Mouse (Mus musculus) frontal cortex, postnatal 14 days (tissue): ENCODE data around the gene Atad3a.
"Not testable (repeated sequence)": the region's sequence is repeated elsewhere in the genome, so short reads cannot be mapped to it uniquely, and the experiment has no call there.

Experiments
- DNase-seq, 2 experiments: peaks; one replicate each; pipeline ENCODE4 v3.0.0; 2022; ENCODE audit warnings: low spot score in 2 of 2

Gene Atad3a

GRCm38 (mm10) chr4:155760613-155761355 lies at the start of gene Atad3a:
TSS of gene Atad3a (minus strand) at chr4:155761093.
- DNase-seq: peak; percentile 95 to 97

DNA sequence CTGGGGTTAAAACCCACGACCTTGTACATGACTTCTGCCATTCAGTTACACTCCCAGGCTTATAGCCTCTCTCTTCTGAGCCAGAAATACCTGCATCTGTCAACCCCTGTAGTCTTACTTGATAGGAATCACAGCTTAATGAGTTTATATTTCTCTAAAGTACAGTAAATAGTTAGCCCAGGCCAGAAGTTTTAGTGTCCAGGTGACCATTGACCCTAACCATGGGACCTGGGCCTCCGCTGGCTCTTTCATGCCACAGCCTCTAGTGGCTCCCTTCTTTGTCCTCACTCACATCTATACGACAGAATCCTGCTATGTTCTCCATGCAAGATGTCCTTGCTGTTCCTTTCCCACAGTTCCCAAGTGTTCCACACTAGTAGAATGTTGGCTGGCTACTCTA lies 46.9 kb upstream of the Atad3a start:
- no peak for DNase-seq

DNA sequence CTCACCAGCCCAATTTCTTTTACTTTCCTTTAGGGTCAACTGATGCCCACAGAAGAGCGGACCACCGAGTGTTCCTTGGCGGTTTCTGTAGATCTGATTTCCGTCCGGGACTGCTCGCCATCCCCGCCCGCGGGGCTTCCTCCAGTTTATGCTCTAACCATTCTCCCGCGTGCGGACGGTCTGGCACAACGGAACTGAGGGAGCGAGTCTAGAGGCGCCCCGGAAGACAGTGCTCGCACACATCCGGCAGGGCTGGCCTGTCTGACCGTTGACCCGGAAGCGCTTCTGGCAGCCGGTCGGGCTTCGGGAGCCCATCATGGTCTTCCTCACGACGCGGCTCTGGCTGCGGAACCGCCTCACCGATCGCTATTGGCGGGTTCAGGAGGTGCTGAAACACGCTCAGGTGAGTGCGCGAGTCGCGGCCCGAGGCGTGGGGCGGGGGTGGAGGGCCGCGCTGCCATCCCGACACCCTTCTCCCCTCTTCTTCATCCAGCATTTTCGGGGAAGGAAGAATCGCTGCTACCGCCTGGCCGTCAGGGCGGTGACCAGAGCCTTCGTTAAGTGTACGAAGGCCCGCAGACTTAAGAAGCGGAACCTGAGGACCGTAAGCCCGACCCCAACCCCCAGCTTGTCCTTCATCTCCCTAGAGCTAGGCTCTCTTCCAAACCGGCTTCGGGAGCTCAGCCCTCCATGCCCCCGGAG lies 42.6 kb upstream of the Atad3a start:
- peak; percentile 91 to 97 for DNase-seq

DNA sequence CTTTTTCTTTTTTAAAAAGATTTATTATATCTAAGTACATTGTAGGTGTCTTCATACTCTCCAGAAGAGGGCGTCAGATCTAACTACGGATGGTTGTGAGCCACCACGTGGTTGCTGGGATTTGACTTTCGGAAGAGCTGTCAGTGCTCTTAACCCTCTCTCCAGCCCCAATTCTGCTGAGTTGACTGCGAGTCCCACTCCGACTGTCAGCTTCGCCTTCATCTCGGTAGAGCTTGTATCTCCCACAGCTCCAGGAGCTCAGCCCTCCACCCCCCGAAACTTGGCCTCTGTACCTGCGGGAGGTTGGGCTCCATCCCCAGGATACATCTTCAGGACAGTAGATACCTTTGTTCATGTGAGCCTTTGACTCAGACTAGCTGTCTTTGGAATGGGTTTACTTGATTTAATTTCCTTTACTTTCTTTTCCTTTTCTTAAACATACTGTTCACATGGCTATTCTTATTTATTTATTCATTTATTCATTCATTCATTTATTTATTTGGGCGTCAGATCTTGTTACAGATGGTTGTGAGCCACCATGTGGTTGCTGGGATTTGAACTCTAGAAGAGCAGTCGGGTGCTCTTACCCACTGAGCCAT lies 41.9 kb upstream of the Atad3a start, which contains the start of gene Mrpl20:
Gene Mrpl20, plus strand, starts transcription at position 138 of the 599 bp plus-strand sequence.
- DNase-seq: no peak

DNA sequence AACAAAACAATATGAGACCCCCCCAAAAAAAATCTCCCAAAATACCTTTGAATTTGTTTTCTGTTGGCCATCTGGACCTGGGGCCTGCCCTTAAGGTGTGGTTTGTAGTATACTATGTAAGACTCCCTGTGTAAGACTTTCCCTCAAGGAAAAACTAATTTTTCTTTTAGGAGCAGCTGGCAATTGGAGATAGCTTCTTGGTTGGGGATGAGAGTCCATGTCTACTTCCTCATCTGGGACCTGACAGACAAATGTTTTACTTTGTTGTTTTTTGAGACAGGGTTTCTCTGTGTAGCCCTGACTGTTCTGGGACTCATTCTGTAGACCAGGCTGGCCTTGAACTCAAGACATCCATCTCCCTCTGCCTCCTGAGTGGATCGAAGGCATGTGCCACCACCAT lies 41.2 kb upstream of the Atad3a start:
- DNase-seq: no peak

- DNase-seq: no peak
Observed at GRCm38 (mm10) chr4:155793730-155794129, 32.8 kb upstream of the Atad3a start.

DNA sequence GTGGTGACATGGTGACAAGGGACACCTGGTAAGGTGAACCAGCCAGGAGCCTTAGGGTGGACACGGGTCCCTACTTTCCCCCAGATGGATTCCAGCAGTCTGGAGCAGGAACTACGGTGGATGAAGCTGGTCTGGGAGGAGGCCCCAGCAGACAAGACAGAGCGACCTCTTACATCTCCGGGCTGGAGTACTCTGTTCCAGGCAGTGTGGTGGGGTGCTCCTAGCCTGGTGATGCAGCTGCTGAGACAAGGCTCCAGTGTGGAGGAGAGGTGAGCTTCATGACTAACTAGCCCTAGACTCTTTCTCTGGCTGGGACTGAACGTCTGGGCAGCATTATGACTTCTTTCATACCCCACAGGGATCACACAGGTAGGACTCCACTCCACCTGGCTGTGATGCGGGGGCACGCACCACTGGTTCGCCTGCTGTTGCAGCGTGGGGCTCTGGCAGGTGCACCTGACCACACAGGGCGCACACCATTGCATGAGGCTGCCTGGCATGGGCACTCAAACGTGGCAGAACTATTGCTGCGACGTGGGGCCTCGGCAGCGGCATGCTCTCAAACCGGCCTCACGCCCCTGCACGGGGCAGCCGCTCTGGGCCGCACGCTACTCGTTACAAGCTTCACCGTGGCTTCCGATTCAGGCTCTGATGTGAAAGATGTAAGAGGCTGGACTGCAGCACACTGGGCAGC lies 30.5 kb upstream of the Atad3a start:
- no peak for DNase-seq

- DNase-seq: no peak
Observed at GRCm38 (mm10) chr4:155790650-155791161, 29.8 kb upstream of the Atad3a start.

GRCm38 (mm10) chr4:155790021-155790489 lies 29.2 kb upstream of the Atad3a start, which contains the start of gene Ankrd65:
TSS of gene Ankrd65 (plus strand) at chr4:155790439.
- no peak for DNase-seq

GRCm38 (mm10) chr4:155788833-155789232 lies 27.9 kb upstream of the Atad3a start:
- not testable (repeated sequence) for DNase-seq

DNA sequence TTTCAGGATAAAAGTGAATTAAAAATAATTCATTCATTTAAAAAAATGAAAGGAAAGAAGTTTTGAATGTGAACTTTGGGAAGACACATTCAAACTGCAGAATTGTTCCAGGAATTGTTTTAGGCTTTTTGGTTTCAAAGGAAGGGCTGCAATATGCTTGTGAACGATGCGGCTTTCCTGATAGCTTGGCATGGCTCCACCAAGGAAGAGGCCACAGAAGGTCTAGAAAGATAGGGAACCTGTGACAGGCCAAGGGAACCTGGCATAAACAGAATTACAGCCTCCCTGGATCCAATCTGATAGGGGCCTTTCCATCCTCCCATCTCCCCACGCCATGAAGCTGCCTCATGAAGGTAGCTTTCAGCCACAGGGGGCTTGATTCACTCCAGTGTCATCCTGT lies 27.4 kb upstream of the Atad3a start:
- DNase-seq: no peak

DNA sequence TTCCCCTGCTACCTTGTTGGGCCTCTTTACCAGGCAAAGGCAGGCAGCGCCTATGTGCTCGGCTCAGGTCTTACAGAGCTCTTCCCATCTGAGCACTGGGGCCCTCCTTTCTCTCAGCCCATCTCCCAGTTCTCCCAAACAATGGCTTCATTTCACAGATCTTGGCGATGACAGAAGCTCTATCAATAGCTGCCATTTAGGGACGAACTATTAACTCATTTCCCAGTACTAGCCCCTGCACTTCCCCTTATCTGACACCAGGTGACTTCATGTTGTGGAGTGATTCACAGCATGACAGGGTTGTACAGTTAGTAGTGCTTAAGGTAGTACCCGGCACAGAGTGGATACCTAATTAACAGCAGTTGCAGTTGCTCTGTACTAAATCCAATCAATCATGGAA lies 24.9 kb upstream of the Atad3a start, which contains the start of gene Tmem88b:
Gene Tmem88b, minus strand, starts transcription at position 56 of the 400 bp plus-strand sequence.
- no peak for DNase-seq

DNA sequence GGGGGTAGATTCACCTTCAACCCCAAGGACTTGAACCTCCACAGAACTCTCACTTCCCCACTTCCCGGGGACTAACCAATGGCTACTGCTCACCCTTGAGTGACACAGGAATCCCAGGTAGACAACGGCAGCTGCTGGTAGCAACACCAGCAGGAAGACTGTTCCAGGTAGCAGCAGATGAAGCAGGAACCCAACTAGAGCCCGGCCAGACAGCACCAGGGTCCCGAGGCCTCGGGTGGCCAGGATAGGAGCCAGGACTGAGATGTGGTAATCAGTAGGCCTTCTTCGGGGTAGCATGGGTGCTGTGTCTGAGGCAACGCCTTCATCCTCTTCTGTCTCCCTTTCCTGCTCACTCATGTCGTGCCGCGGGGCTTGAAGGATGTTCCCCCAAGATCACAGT lies 24.4 kb upstream of the Atad3a start:
- DNase-seq: no peak

- DNase-seq: peak; percentile 66 to 75
Observed at GRCm38 (mm10) chr4:155784081-155784701, 23.3 kb upstream of the Atad3a start.

DNA sequence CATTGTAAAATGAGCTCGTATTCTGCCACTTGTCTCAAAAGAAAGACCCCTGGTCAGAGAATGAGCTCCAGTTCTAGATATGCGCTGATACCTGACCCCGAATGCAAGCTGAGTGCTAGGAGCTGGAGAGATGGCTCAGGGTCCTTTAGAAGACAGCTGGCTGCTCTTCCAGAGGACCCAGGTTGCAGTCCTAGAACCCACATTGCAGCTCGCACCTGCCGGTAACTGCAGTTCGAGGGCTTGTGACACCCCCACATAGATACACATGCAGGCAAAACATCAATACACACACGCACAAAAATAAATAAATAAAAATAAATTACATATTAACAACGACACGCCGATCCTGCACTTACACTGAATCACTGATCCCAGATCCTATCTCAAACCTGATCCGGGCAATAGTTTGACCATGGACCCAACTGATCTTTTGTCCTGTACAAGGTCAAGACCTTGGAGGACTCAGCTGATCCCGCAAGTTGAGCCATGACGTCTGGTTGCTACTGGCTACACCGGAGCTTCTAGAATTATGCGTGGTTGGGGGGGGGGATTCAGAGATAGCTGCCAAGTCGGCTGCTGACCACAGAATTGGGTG lies 22.7 kb upstream of the Atad3a start:
- no peak for DNase-seq

- DNase-seq: peak in 1 of 2 experiments; percentile 41
Observed at GRCm38 (mm10) chr4:155780895-155781294, 20.0 kb upstream of the Atad3a start.

DNA sequence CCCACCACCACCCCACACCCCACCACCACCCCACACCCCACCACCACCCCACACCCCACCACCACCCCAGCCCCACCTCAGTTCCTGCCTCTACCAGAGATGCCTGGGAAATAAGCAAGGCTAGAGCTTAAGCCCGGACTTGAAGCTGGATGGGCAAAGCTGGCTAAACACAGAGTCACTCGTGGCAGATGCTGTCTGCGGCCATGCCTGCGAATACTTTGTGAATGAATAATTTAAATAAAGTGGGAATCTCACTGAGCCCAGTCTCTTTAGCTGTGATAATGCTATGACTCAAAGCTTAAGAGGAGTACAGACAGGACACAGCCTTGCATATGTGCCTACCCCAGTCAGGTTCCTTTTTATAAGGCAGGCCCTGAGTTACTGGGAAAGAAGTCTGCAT lies 18.6 kb upstream of the Atad3a start:
- DNase-seq: no peak

GRCm38 (mm10) chr4:155777816-155778215 lies 16.9 kb upstream of the Atad3a start:
- DNase-seq: no peak

- DNase-seq: no peak
Observed at GRCm38 (mm10) chr4:155776704-155777335, 15.9 kb upstream of the Atad3a start.

GRCm38 (mm10) chr4:155775855-155776254 lies 15.0 kb upstream of the Atad3a start:
- DNase-seq: no peak
